Mouse (Mus musculus) splenic B cell, adult 2 months (primary cell): ENCODE results near the gene Ephb1.

ENCODE experiments used
- DNase-seq: peaks from one replicate; pipeline ENCODE4 v3.0.0-alpha.2; 2011; ENCODE audit warnings: low read depth, low spot score
- H3K27me3 ChIP-seq: 2 replicates; pipeline ENCODE4 v1.6.1; 2012; ENCODE audit warnings: mild to moderate bottlenecking, low read length, moderate library complexity, mixed read lengths; ENCODE audit not compliant: control insufficient read depth, poor library complexity, insufficient read depth, severe bottlenecking
- H3K36me3 ChIP-seq: 2 replicates; pipeline ENCODE4 v1.6.1; 2012; ENCODE audit warnings: mild to moderate bottlenecking, low read length, moderate library complexity, mixed read lengths; ENCODE audit not compliant: control insufficient read depth, poor library complexity, insufficient read depth, severe bottlenecking

The Ephb1 gene

DNA sequence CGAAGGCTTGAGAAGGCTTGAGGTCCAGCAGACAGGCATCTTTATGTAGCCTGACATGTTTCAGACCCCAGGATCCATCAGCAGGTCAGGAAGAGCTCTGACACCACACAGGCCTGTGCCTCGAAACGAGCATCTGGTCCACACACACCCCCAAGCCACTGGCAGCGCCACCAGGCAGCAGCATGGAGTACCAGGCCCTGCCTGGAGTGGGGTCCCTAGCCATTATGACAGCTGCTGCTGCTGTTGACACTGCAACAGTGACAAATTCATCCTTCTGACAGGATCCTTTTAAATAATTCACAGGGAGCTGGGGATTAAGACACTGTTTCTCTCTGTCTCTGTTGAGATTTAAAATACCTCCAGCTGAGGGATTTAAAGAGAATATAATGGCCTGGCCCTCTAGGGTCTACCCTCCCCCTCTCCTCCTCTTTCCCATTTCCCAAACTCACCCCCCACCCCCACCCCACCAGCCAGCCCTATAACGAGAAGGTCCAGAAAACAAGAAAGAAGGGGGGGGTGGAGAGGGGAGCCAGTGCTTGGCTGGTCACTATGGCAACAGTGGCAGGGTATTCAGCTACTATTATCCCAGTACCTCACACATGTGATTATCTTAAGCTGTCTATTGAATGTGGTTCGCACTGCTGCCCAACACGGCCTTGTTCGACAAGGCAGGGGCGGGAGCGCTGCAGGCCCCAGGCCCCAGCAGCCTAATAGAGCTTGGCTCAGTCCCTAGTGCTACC, 143.0 kb downstream of the Ephb1 start:
- Histone ChIP-seq H3K27me3 (no peaks in the 10 kb centered on the region), H3K36me3 (no peaks in the 10 kb centered on the region)
- DNase-seq: no peak

DNA sequence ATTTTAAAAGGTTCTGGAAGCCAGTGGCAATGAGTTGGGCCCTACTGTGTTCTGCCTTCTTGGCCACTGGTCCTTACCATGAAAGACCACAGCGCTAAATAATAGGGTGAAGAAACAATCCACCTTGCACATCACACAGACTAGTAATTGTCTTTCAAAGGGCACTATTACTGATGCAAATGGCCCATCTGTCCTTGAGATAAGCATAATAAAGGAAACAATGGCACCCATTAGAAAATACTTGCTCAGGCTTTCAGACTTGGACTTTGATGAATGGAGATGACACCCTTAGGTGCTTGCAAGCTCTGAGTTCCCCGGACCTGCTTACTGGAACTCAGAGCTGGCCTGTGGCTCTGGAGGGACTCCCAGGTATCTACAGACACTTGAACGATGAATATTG, 149.0 kb downstream of the Ephb1 start:
- Histone ChIP-seq H3K36me3 (no peaks in the 10 kb centered on the region), H3K27me3 (no peaks in the 10 kb centered on the region)
- DNase-seq: no peak

DNA sequence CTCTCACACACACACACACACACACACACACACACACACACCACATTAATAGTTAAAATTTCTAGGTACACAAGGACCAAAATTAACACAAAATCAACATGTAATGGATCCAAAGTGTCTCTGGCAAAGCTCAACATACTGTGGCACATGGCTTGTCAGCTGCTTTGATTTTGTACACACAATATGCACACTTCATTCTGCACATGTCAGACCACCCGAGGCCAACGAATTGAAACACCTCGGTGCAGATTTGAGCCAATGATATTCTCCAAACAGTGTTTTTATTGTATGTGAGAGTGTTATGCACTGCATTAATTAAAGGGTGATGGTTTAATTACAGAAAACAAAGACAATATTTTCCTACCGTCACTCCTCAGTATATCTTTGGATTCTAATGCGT, 152.6 kb downstream of the Ephb1 start:
- Histone ChIP-seq H3K27me3 (no peaks in the 10 kb centered on the region), H3K36me3 (no peaks in the 10 kb centered on the region)
- no peak for DNase-seq

DNA sequence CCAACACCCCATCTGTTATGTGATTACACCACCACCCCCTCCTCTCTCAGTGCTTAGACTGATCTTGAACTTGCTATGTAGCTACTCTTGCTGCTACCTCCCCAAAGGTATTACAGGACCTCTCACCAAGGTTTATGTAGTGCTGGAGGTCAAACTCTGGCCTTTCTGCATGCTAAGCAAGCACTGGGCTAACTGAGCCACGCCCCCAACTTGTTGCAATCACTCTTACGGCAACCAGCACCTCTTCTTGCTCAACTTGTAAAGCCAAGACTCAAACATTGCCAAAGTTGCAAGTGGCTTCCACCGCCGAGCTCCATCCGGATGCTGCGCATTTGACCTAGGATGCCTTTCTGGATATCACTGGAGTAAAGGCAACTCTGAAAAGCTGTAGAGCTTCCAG, 157.6 kb downstream of the Ephb1 start:
- DNase-seq: no peak
- Histone ChIP-seq H3K27me3 (no peaks in the 10 kb centered on the region), H3K36me3 (no peaks in the 10 kb centered on the region)

DNA sequence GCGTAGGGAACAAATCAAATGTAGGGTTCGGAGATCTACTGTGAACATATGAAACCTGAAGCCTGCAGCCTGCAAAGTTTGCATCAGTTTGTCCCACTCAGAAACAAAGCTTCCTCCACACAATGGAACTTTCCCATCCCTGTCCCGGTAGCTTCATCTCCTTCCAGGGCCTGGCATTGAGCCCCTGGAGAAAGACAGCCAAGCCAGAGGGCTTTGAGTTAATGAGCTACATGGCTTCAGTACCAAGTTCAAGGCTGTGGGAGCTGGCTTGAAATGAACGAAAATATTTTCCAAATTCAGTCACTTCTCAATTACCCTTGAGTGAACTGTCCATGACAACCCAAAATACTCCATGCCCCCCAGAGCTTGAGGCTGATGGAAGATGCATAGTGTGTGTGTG, 160.4 kb downstream of the Ephb1 start:
- H3K36me3 ChIP-seq: no peaks in the 10 kb centered on the region
- no peaks in the 10 kb centered on the region for H3K27me3 ChIP-seq
- DNase-seq: no peak

DNA sequence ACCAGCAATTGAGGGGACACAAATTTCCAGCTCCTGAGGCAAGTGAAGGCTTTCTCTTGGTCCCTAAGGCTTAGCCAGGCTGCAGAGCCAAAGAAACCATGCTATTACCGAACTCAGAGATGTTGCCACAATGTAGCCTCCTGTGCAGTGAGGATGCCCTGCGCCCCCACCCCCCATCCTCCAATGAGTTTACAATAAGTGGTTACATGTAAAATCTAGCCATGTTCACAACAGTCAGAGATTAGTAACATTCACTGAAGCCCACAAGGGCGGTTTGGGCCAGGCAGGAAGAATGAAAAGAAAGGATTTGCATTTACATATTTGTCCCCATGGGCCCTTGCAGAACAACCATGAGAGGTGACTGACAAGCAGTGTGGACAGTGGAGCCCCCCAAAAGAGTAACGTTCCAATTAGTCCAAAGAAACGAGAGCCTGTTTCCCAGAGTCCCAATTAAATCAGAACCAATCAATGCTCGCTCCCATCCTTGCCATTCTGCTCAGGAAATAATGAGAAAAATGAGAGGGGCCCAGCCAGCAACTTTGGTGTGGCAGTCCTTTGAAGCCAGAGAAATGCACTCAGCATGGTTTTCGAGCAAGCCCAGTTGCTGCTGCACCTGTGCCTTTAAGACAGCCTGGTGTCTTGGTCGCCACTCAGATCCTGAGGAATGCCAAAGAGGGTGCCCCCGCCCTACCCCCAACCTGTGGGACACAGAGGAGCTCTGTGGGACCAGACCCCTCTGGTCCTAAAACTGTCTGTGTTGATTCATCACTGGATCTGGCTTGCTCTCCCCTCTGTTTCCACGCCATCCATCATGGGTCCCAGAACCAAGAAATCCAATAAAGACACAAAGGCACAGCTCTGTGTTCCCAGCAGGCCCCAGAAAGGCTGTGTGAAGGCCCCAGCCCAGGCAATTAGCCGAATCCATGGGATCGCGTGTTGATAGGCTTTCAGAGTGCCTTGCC, 161.5 kb downstream of the Ephb1 start:
- DNase-seq: no peak
- Histone ChIP-seq H3K36me3 (no peaks in the 10 kb centered on the region), H3K27me3 (no peaks in the 10 kb centered on the region)

DNA sequence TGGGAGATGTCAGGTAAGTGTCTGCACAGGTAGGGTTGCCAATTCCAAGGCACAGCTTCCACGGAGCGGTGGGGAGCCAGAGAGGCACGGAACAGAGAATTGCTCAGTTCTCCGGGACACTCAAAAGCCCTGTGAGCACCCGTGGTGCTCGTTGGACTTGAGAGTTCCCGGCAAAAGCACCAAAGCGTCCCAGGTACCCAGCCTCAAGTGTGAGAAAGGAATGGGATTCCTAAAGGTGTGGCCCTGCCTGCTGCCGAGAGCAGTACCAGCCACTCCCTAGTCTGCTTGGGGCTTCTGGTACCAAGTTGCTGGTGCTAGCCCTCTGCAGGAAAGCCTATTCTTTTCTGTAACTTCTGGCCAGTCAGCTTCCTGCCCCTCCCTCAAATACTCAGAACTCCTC, 164.4 kb downstream of the Ephb1 start:
- H3K36me3 ChIP-seq: no peaks in the 10 kb centered on the region
- H3K27me3 ChIP-seq: no peaks in the 10 kb centered on the region
- no peak for DNase-seq

DNA sequence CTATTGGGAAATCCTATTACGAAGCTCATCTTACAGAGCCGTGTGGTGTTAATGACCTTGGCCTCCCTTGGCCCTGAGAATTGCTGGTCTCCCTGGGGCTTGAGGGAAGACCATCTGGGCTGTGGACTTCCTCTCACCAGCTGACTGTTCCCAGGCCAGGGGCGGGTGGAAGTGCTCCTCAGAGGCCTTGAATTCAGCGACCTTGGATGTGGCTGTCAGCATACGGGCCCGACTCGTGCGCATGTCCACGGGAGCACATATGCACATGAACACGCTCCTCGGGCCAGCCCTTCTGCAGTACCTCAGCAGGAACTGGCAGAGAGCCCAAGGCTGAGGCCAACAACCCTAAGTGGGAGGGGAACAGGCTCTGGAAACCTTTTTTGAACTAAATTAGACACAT, 165.1 kb downstream of the Ephb1 start:
- H3K27me3 ChIP-seq: no peaks in the 10 kb centered on the region
- H3K36me3 ChIP-seq: no peaks in the 10 kb centered on the region
- no peak for DNase-seq

DNA sequence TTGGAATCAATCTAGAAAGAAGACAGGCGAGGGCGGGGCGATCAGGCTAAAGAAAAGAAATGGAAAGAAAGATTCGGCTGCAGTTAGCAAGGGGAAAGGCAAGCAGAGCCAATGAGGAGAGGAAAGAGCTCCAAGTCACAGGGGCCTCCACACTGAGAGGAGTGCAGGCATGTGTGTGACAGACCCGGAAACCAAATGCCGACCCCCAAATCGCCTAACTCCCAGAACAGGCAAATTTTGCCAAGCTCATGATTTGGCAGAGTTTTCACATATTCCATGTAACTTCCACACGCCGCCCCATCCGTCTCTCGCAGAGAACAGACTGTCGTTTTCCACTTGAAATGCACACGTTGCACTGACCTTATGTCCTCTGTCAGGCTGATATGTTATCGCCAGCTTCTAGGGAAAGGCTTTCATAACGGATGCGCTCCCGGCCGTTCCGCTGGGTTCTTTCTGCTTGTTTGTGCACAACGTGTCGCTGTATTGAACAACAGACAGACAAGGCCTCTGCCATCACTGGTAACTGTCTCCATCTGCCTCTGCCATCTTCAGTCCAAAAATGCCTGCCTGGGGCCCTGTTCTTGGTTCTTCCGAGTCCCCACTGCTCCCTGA, 170.7 kb downstream of the Ephb1 start:
- no peak for DNase-seq
- Histone ChIP-seq H3K27me3 (no peaks in the 10 kb centered on the region), H3K36me3 (no peaks in the 10 kb centered on the region)

DNA sequence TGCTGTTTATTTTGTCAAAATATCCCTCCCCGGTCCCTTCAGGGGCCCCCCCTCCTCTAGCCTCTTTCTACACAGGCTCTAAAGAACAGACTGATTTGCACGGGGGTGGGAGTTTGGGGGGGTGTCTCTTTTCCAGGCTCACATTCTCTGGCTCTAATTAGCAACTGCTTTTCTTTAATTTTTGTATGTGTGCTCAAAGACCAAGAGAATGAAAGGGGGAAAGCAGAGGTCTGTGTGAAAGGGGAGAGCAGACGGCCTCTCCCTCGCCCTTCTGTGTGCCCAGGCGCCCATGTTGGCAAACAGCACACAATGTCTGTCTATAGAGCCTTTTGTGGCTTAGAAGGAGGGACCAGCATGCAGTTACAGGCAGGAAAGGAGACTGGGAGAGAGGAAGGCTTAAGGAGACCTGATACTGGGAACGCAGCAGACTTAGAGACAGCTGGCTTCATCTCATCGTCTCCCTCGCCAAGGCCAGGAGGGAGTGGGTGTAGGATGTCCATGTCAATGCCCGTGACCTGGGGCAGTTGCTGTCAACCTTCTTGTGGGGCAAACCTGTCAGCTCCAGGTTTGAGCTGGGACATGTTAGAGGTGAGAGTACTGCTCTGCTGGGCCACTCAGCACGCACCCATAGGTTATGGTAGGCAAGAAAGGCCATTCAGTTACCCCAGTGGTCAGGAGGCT, 172.5 kb downstream of the Ephb1 start:
- no peaks in the 10 kb centered on the region for H3K27me3 ChIP-seq
- H3K36me3 ChIP-seq: no peaks in the 10 kb centered on the region
- no peak for DNase-seq

DNA sequence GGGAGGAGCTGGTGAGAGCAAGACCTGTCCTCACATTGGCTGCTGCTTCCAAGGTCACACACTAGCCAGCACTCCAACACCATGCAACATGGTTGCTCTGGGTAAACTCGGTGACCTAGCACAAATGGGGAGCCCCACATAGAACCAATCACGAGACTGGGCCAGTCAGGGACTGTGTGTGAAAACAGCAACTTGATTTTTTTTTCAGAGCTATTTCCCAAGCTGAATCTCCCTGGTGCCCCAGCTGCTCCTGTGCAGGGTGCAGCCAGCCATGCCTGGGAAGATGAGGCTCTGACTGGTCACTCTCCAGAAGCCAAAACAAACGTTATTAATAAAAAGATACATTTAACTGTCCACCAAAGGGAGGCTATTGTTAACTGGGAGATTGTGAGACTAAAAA, 173.2 kb downstream of the Ephb1 start:
- H3K36me3 ChIP-seq: no peaks in the 10 kb centered on the region
- no peak for DNase-seq
- H3K27me3 ChIP-seq: no peaks in the 10 kb centered on the region

DNA sequence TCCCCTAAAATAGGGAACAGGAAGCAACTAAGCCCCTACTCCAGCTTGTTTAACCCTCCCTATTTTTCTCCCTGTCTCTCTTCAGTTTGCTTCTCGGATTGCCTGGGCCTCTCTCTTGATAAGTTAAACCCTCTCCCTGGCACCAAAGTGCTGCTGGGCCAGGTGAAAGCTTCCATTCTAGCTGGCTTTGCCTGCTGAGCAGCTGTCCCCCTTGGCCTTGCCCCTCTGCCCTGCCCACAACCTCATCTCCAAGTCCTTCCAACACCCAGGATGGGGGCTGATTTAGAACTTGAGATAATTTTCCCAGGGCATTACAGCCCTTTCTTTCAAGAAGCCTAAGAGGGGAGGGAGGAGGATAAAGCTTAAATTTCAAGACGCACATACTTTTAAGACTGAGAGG, 174.0 kb downstream of the Ephb1 start:
- no peak for DNase-seq
- no peaks in the 10 kb centered on the region for H3K27me3 ChIP-seq
- no peaks in the 10 kb centered on the region for H3K36me3 ChIP-seq

DNA sequence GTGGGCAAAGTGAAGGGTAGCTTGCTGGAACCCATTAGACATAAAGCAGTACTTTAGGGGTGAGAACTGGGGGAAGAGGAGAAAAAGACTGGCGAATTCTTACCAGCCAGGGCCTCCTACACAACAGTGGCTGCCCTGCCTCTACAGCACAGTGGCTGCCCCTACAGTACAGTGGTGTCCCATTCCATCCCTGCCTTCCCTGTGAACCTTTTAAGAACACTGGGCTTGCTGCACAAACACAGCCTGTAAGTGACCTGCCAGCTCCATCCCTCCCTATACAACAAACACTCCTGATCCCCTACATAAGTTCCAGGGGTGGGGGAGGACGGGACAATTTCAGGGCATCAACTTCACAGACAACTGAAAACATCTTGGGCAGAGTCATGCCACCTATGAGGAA, 174.4 kb downstream of the Ephb1 start:
- Histone ChIP-seq H3K27me3 (no peaks in the 10 kb centered on the region), H3K36me3 (no peaks in the 10 kb centered on the region)
- no peak for DNase-seq

DNA sequence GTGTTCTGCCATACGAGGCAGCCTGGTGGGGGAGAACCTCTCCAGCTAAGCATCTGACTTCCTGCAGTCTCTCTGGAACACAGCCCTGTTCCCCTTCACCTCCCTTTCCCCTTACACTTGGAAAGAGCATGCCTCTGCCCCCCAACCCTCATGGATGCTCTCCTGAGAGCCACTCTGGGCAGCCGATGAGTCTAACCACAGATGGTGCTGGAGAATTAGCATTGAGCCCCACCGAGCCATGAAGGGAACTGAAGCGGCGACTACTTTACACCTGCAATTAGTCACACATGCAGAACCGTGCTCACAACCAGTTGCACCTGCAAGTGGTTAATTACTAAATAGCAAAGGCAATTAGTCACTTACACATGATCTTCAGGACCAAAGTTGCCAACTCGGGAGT, 184.8 kb downstream of the Ephb1 start:
- H3K36me3 ChIP-seq: no peaks in the 10 kb centered on the region
- DNase-seq: no peak
- H3K27me3 ChIP-seq: no peaks in the 10 kb centered on the region

DNA sequence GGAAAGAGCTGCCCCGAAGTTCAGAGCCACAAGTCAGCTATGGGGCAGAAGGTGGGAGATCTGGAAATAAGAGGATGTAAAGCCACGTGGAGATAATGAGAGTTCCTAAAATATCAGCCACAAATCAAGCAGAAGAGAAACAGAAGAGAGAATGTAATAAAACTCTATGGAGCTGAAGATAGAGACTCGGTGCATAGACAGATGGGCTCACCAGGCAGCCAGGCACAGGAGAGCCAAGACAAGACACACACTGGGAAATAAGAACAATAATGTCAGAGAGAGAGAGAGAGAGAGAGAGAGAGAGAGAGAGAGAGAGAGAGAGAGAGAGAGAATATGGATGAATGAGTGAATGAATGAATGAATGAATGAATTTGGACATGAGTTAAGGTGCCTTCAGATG, 198.6 kb downstream of the Ephb1 start:
- Histone ChIP-seq H3K36me3 (no peaks in the 10 kb centered on the region), H3K27me3 (no peaks in the 10 kb centered on the region)
- no peak for DNase-seq
